ENCODE assay signal across 35 mouse cellular contexts in the genomic region with DNA sequence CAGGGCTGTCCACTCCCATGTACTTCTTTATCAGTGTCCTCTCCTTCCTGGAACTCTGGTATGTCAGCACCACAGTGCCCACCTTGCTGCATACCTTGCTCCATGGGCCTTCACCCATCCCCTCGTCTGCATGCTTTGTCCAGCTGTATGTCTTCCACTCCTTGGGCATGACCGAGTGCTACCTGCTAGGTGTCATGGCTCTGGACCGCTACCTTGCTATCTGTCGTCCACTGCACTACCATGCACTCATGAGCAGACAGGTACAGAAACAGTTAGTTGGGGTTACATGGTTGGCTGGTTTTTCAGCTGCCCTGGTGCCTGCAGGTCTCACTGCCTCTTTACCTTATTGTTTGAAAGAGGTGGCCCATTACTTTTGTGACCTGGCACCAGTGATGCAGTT. TPM values are rescaled to one million over a fixed set of nuclear protein-coding genes. Genes with fewer than 3 reads are reported as not detected.
A peak's percentile ranks its signal among the peaks of the same experiment; 100 is the strongest.
DNase-seq lines count a peak whose midpoint lies in the region; ATAC-seq and TF ChIP-seq lines count a peak whose summit lies in the region.
"Had no signal": no experiment of that assay in that cellular context is flagged by ENCODE, and none has a peak within 500 bp of the region (broad histone marks: within the 10 kb centered on the region; RNA-seq: fewer than 3 reads in every experiment).

No protein-coding gene starts in this region.

- H3K4me3 ChIP-seq in gastrocnemius, adult 2 months = no peak overlapping the region
- H3K4me3 ChIP-seq in embryonic facial prominence, embryonic 13.5 days = no peak overlapping the region
- H3K4me3 ChIP-seq: embryonic facial prominence, embryonic 12.5 days; forebrain, embryonic 10.5 days; forebrain, embryonic 13.5 days; heart, adult 2 months; heart, embryonic 10.5 days; heart, embryonic 13.5 days; hindbrain, embryonic 12.5 days had no signal

- peak overlapping the region; percentile 1; the same call in 1 of the 2 replicates for H3K27ac ChIP-seq in gastrocnemius, adult 2 months
- H3K27ac ChIP-seq in embryonic facial prominence, embryonic 13.5 days = no peak overlapping the region
- H3K27ac ChIP-seq: embryonic facial prominence, embryonic 12.5 days; forebrain, embryonic 10.5 days; forebrain, embryonic 13.5 days; heart, adult 2 months; heart, embryonic 10.5 days; heart, embryonic 13.5 days; hindbrain, embryonic 12.5 days had no signal

- no peaks in the 10 kb centered on the region for H3K27me3 ChIP-seq in embryonic facial prominence, embryonic 13.5 days
- H3K27me3 ChIP-seq: embryonic facial prominence, embryonic 12.5 days; forebrain, embryonic 13.5 days; heart, embryonic 13.5 days; hindbrain, embryonic 12.5 days had no signal

- intact Hi-C loops in gastrocnemius, adult 2 months (cut with DNase I) = no loop called here

- no peak for TF ChIP-seq CTCF in gastrocnemius, adult 2 months (IDR thresholded peaks at IDR 0.05)

- no peak overlapping the region for H3K4me2 ChIP-seq in embryonic facial prominence, embryonic 13.5 days
- H3K4me2 ChIP-seq: embryonic facial prominence, embryonic 12.5 days; forebrain, embryonic 13.5 days; heart, embryonic 13.5 days; hindbrain, embryonic 12.5 days had no signal

- no peak for DNase-seq in gastrocnemius, adult 2 months
- DNase-seq in gastrocnemius, postnatal 4 days (ENCODE audit: low spot score in 2 of 2) = no peak
- no peak for DNase-seq in spleen, postnatal 14 days (ENCODE audit: low spot score in 2 of 2)
- no peak for DNase-seq in urinary bladder, postnatal 25 days (ENCODE audit: low spot score)
- DNase-seq: adrenal gland, adult 8-10 months; adrenal gland, postnatal 25 days; B cell, adult 2 months; cerebellum, adult 11-12 months; cerebellum, adult 8-10 months; cerebellum, postnatal 10 days; cerebellum, postnatal 36 days; embryo, embryonic 11 days; gastrocnemius, postnatal 14 days; heart, adult 2 months; kidney, adult 18-20 months had no signal

- H3K9me3 ChIP-seq in embryonic facial prominence, embryonic 13.5 days = no peaks in the 10 kb centered on the region
- H3K9me3 ChIP-seq: embryonic facial prominence, embryonic 12.5 days; forebrain, embryonic 10.5 days; forebrain, embryonic 13.5 days; heart, embryonic 10.5 days; heart, embryonic 13.5 days; hindbrain, embryonic 12.5 days had no signal

- H3K9ac ChIP-seq in embryonic facial prominence, embryonic 13.5 days = no peak overlapping the region
- H3K9ac ChIP-seq: embryonic facial prominence, embryonic 12.5 days; forebrain, embryonic 13.5 days; heart, embryonic 13.5 days; hindbrain, embryonic 12.5 days had no signal

- H3K4me1 ChIP-seq in embryonic facial prominence, embryonic 13.5 days = no peaks in the 10 kb centered on the region
- H3K4me1 ChIP-seq: embryonic facial prominence, embryonic 12.5 days; forebrain, embryonic 10.5 days; forebrain, embryonic 13.5 days; heart, embryonic 10.5 days; heart, embryonic 13.5 days; hindbrain, embryonic 12.5 days had no signal

- 0 out of 2 replicates have a peak, but pooled peaks have one; percentile 20 for ATAC-seq in embryonic facial prominence, embryonic 13.5 days (ENCODE audit: insufficient number of reproducible peaks, insufficient read depth, low FRiP score, low TSS enrichment, low read depth)
- peak; percentile 30; the same call in 1 of the 2 replicates for ATAC-seq in monocyte, adult 5-6 weeks (replicated peaks; ENCODE audit: insufficient number of reproducible peaks, low FRiP score, low TSS enrichment, poor library complexity, severe bottlenecking)
- ATAC-seq: forebrain, embryonic 13.5 days; forebrain, embryonic 16.5 days; hindbrain, embryonic 16.5 days; inflammation-experienced regulatory T-cells, adult 6 months; intestine, embryonic 16.5 days had no signal

- H3K36me3 ChIP-seq in embryonic facial prominence, embryonic 13.5 days = no peaks in the 10 kb centered on the region
- H3K36me3 ChIP-seq: embryonic facial prominence, embryonic 12.5 days; forebrain, embryonic 10.5 days; heart, embryonic 10.5 days; heart, embryonic 13.5 days; hindbrain, embryonic 12.5 days had no signal

- 79% methylated on average over 4 of the region's 4 CpGs for WGBS in embryonic facial prominence, embryonic 13.5 days

RNA-seq across cellular contexts. Expression of a gene that starts 1.5 kb away (rescaled TPM):
- not detected for total RNA-seq in gastrocnemius, adult 2 months (2021)
- not detected for total RNA-seq in gastrocnemius, postnatal 4 days (2021)
- polyA plus RNA-seq in embryonic facial prominence, embryonic 13.5 days (2015; fragmentation: Nextera tagmentation; extraction: Ambion mirVana) = not detected in 2 replicates
- 0.10 to 0.21 TPM (median 0.19 TPM) in 3 replicates for total RNA-seq in monocyte, adult 5-6 weeks (2017)
- total RNA-seq: adrenal gland, adult 8-10 months; adrenal gland, postnatal 25 days; gastrocnemius, adult 18-20 months; gastrocnemius, postnatal 14 days; heart, adult 2 months; heart, postnatal 25 days; hematopoietic stem cell, adult 5-6 weeks; MEL had no signal
- polyA plus RNA-seq: brain, embryonic 14.5 days; cortical plate, adult 2 months; embryonic facial prominence, embryonic 12.5 days; forebrain, embryonic 10.5 days; forebrain, embryonic 13.5 days; forebrain, embryonic 16.5 days; heart, adult 2 months; heart, embryonic 10.5 days; heart, embryonic 13.5 days; heart, embryonic 16.5 days; hindbrain, embryonic 12.5 days; hindbrain, embryonic 16.5 days; inflammation-experienced regulatory T-cells, adult 6 months; intestine, embryonic 16.5 days had no signal

RNA-seq across cellular contexts. Expression of a gene that starts 10.0 kb away (rescaled TPM):
- not detected for total RNA-seq in gastrocnemius, adult 2 months (2021)
- total RNA-seq in gastrocnemius, postnatal 4 days (2021) = not detected
- 0.10 TPM in 1 of 2 replicates, not detected in the other for polyA plus RNA-seq in embryonic facial prominence, embryonic 13.5 days (2015; fragmentation: Nextera tagmentation; extraction: Ambion mirVana)
- 0.49 TPM in 1 of 3 replicates, not detected in the others for total RNA-seq in monocyte, adult 5-6 weeks (2017)
- total RNA-seq: adrenal gland, adult 8-10 months; adrenal gland, postnatal 25 days; gastrocnemius, adult 18-20 months; gastrocnemius, postnatal 14 days; heart, adult 2 months; heart, postnatal 25 days; hematopoietic stem cell, adult 5-6 weeks; MEL had no signal
- polyA plus RNA-seq: cortical plate, adult 2 months; forebrain, embryonic 10.5 days; forebrain, embryonic 13.5 days; forebrain, embryonic 16.5 days; heart, embryonic 13.5 days; heart, embryonic 16.5 days; hindbrain, embryonic 12.5 days; hindbrain, embryonic 16.5 days; inflammation-experienced regulatory T-cells, adult 6 months; intestine, embryonic 16.5 days had no signal

RNA-seq across cellular contexts. Expression of a gene that starts 15.9 kb away (rescaled TPM):
- total RNA-seq in gastrocnemius, adult 2 months (2021) = not detected
- not detected for total RNA-seq in gastrocnemius, postnatal 4 days (2021)
- polyA plus RNA-seq in embryonic facial prominence, embryonic 13.5 days (2015; fragmentation: Nextera tagmentation; extraction: Ambion mirVana) = 0.08 and 0.14 TPM in 2 replicates
- not detected in 3 replicates for total RNA-seq in monocyte, adult 5-6 weeks (2017)
- total RNA-seq: adrenal gland, adult 8-10 months; adrenal gland, postnatal 25 days; gastrocnemius, adult 18-20 months; gastrocnemius, postnatal 14 days; heart, adult 2 months; heart, postnatal 25 days; hematopoietic stem cell, adult 5-6 weeks; MEL had no signal
- polyA plus RNA-seq: brain, embryonic 14.5 days; cortical plate, adult 2 months; forebrain, embryonic 10.5 days; forebrain, embryonic 13.5 days; forebrain, embryonic 16.5 days; gonadal fat pad, adult 2 months; heart, adult 2 months; heart, embryonic 10.5 days; heart, embryonic 13.5 days; heart, embryonic 16.5 days; hindbrain, embryonic 12.5 days; hindbrain, embryonic 16.5 days; inflammation-experienced regulatory T-cells, adult 6 months; intestine, embryonic 16.5 days had no signal

RNA-seq across cellular contexts. Expression of a gene that starts 18.9 kb away (rescaled TPM):
- total RNA-seq in gastrocnemius, adult 2 months (2021) = 10 to 100 TPM in 1 of 2 experiments, 1 to 10 TPM in 1; 8.0 to 11.2 TPM
- 1 to 10 TPM; 1.3 to 1.7 TPM for total RNA-seq in gastrocnemius, postnatal 4 days (2021)
- not detected in 2 replicates for polyA plus RNA-seq in embryonic facial prominence, embryonic 13.5 days (2015; fragmentation: Nextera tagmentation; extraction: Ambion mirVana)
- 1.2 to 8.4 TPM (median 4.2 TPM) in 3 replicates for total RNA-seq in monocyte, adult 5-6 weeks (2017)
- total RNA-seq: MEL had no signal
- polyA plus RNA-seq: brain, embryonic 14.5 days; embryonic facial prominence, embryonic 12.5 days; forebrain, embryonic 10.5 days; forebrain, embryonic 13.5 days; forebrain, embryonic 16.5 days; hindbrain, embryonic 12.5 days; hindbrain, embryonic 16.5 days had no signal

RNA-seq across cellular contexts. Expression of a gene that starts 33.6 kb away (rescaled TPM):
- not detected for total RNA-seq in gastrocnemius, adult 2 months (2021)
- total RNA-seq in gastrocnemius, postnatal 4 days (2021) = not detected
- polyA plus RNA-seq in embryonic facial prominence, embryonic 13.5 days (2015; fragmentation: Nextera tagmentation; extraction: Ambion mirVana) = 0.22 and 0.37 TPM in 2 replicates
- not detected in 3 replicates for total RNA-seq in monocyte, adult 5-6 weeks (2017)
- total RNA-seq: adrenal gland, adult 8-10 months; adrenal gland, postnatal 25 days; gastrocnemius, adult 18-20 months; gastrocnemius, postnatal 14 days; heart, adult 2 months; heart, postnatal 25 days; hematopoietic stem cell, adult 5-6 weeks; MEL had no signal
- polyA plus RNA-seq: brain, embryonic 14.5 days; cortical plate, adult 2 months; embryonic facial prominence, embryonic 12.5 days; forebrain, embryonic 10.5 days; forebrain, embryonic 13.5 days; forebrain, embryonic 16.5 days; gonadal fat pad, adult 2 months; heart, adult 2 months; heart, embryonic 10.5 days; heart, embryonic 13.5 days; heart, embryonic 16.5 days; hindbrain, embryonic 12.5 days; hindbrain, embryonic 16.5 days; inflammation-experienced regulatory T-cells, adult 6 months; intestine, embryonic 16.5 days had no signal
